Mouse (Mus musculus): ENCODE data around the gene Vps45.

- TF ChIP-seq CTCF (IDR thresholded peaks at IDR 0.05; ENCODE audit: control insufficient read depth, insufficient read depth, low read length) (no peak), POLR2A (IDR thresholded peaks at IDR 0.05; ENCODE audit: borderline replicate concordance, control insufficient read depth, low read depth, low read length) (no peak)
Measured at GRCm38 (mm10) chr3:96043104-96043503, 15.2 kb downstream of the Vps45 start.

All from bone marrow, adult 2 months (tissue).